Mouse (Mus musculus) MEL (cell line): ENCODE results near the gene Mical3. TPM values are rescaled to one million over a fixed set of nuclear protein-coding genes. Genes with fewer than 3 reads are reported as not detected.

Source experiments
- DNase-seq: peaks from one replicate; pipeline ENCODE4 v3.0.0; 2011; ENCODE audit warnings: low read depth, low spot score
- H3K27ac ChIP-seq: 2 replicates; pipeline ENCODE4 v1.5.1; 2012; ENCODE audit warnings: low read depth, mild to moderate bottlenecking, control low read depth, low read length, moderate library complexity; ENCODE audit not compliant: control insufficient read depth
- H3K27me3 ChIP-seq, 2 experiments: fragments of 150-350 bp in 1 of 2; sonication (generic) in 1 of 2; 2 replicates each; pipeline ENCODE4 v1.6.1; 2012; ENCODE audit warnings: low read length in 2 of 2, mild to moderate bottlenecking in 2 of 2, improper control_type of control experiment in 1 of 2, moderate library complexity in 1 of 2; ENCODE audit not compliant: insufficient read depth in 2 of 2, control insufficient read depth in 1 of 2
- H3K36me3 ChIP-seq, 2 experiments: 2 replicates each; pipeline ENCODE4 v1.6.1; 2012 to 2014; ENCODE audit warnings: low read length in 2 of 2, improper control_type of control experiment in 1 of 2, inconsistent platforms in 1 of 2, mild to moderate bottlenecking in 1 of 2; ENCODE audit not compliant: insufficient read depth in 2 of 2, control insufficient read depth in 1 of 2
- H3K4me1 ChIP-seq, 2 experiments: fragments of 150-350 bp in 1 of 2; sonication (generic) in 1 of 2; 2 replicates each; pipeline ENCODE4 v1.6.1; 2012; ENCODE audit warnings: low read length in 2 of 2, improper control_type of control experiment in 1 of 2, mild to moderate bottlenecking in 1 of 2; ENCODE audit not compliant: insufficient read depth in 2 of 2, control insufficient read depth in 1 of 2
- H3K4me3 ChIP-seq, 2 experiments: fragments of 150-350 bp in 1 of 2; sonication (generic) in 1 of 2; 2 replicates each; pipeline ENCODE4 v1.5.1; 2012; ENCODE audit warnings: low read depth in 2 of 2, low read length in 2 of 2, mild to moderate bottlenecking in 2 of 2, moderate library complexity in 2 of 2, control low read depth in 1 of 2, improper control_type of control experiment in 1 of 2; ENCODE audit not compliant: control insufficient read depth in 1 of 2, insufficient read depth in 1 of 2
- H3K79me2 ChIP-seq: 2 replicates; pipeline ENCODE4 v1.6.1; 2012; ENCODE audit warnings: mild to moderate bottlenecking, low read length, moderate library complexity; ENCODE audit not compliant: control insufficient read depth, poor library complexity, insufficient read depth
- H3K9ac ChIP-seq: 2 replicates; pipeline ENCODE4 v1.6.1; 2012; ENCODE audit warnings: low read depth, mild to moderate bottlenecking, control low read depth, low read length, moderate library complexity; ENCODE audit not compliant: control insufficient read depth, poor library complexity, severe bottlenecking
- H3K9me3 ChIP-seq: fragments of 150-350 bp; sonication (generic); replicated peaks from 2 replicates; pipeline ENCODE4 v1.6.1; 2012; ENCODE audit warnings: mild to moderate bottlenecking, low read length, improper control_type of control experiment, moderate library complexity; ENCODE audit not compliant: insufficient read depth
- ELF1 ChIP-seq: IDR thresholded peaks from 2 replicates; pipeline ENCODE4 v1.6.1; 2014; ENCODE audit warnings: low read depth, mild to moderate bottlenecking, inconsistent platforms, low read length, improper control_type of control experiment, moderate library complexity
- ETS1 ChIP-seq: IDR thresholded peaks from 2 replicates; pipeline ENCODE4 v1.6.1; 2012; ENCODE audit warnings: low read depth, mild to moderate bottlenecking, inconsistent platforms, low read length, improper control_type of control experiment, moderate library complexity
- HCFC1 ChIP-seq: IDR thresholded peaks from 2 replicates; pipeline ENCODE4 v1.6.1; 2012; ENCODE audit warnings: low read depth, mild to moderate bottlenecking, inconsistent platforms, low read length, improper control_type of control experiment, moderate library complexity
- MAFK ChIP-seq: IDR thresholded peaks from 2 replicates; pipeline ENCODE4 v1.6.1; 2011; ENCODE audit warnings: low read depth, mild to moderate bottlenecking, low read length, improper control_type of control experiment, borderline replicate concordance
- MAZ ChIP-seq: IDR thresholded peaks from 2 replicates; pipeline ENCODE4 v1.6.1; 2012; ENCODE audit warnings: low read depth, mild to moderate bottlenecking, inconsistent platforms, low read length, improper control_type of control experiment
- MEF2A ChIP-seq: IDR thresholded peaks from 2 replicates; pipeline ENCODE4 v1.6.1; 2014; ENCODE audit warnings: low read depth, mild to moderate bottlenecking, inconsistent platforms, low read length, improper control_type of control experiment; ENCODE audit not compliant: poor library complexity, insufficient replicate concordance, severe bottlenecking; ENCODE audit errors: extremely low read depth
- MYC ChIP-seq: IDR thresholded peaks from 2 replicates; pipeline ENCODE4 v1.6.1; 2011; ENCODE audit warnings: low read depth, mild to moderate bottlenecking, low read length, improper control_type of control experiment, moderate library complexity
- NRF1 ChIP-seq: IDR thresholded peaks from 2 replicates; pipeline ENCODE4 v1.6.1; 2014; ENCODE audit warnings: low read depth, mild to moderate bottlenecking, inconsistent platforms, low read length, improper control_type of control experiment, moderate library complexity; ENCODE audit not compliant: poor library complexity, insufficient read depth, severe bottlenecking
- RAD21 ChIP-seq: IDR thresholded peaks from 2 replicates; pipeline ENCODE4 v1.6.1; 2011; ENCODE audit warnings: mild to moderate bottlenecking, low read depth, low read length, improper control_type of control experiment
- RCOR1 ChIP-seq: IDR thresholded peaks from 2 replicates; pipeline ENCODE4 v1.6.1; 2012; ENCODE audit warnings: low read depth, mild to moderate bottlenecking, inconsistent platforms, low read length, improper control_type of control experiment
- TAL1 ChIP-seq: IDR thresholded peaks from 2 replicates; pipeline ENCODE4 v1.6.1; 2012; ENCODE audit warnings: mild to moderate bottlenecking, inconsistent platforms, low read length, moderate library complexity, mixed read lengths
- polyA plus RNA-seq, 2 experiments: library from polyadenylated mRNA; stranded (reverse) in 1 of 2; unstranded in 1 of 2; fragments of >175 nt in 1 of 2; fragments of >200 nt in 1 of 2; gene quantifications; 2 replicates each; pipeline versions ENCODE4 v1.2.1 to v1.2.4; 2012; ENCODE audit warnings: low replicate concordance in 2 of 2, low read depth in 1 of 2; ENCODE audit not compliant: insufficient read length in 2 of 2, insufficient read depth in 1 of 2, missing spikeins in 1 of 2
- total RNA-seq: library from RNA; depleted of rRNA; stranded (reverse); fragments of 300-350 nt; gene quantifications from 2 replicates; pipeline ENCODE4 v1.2.3, GENCODE M21; 2012

Mical3 gene
- total and polyA plus RNA-seq, 3 experiments, result 19.8 to 125 (median 31.4) TPM

DNA sequence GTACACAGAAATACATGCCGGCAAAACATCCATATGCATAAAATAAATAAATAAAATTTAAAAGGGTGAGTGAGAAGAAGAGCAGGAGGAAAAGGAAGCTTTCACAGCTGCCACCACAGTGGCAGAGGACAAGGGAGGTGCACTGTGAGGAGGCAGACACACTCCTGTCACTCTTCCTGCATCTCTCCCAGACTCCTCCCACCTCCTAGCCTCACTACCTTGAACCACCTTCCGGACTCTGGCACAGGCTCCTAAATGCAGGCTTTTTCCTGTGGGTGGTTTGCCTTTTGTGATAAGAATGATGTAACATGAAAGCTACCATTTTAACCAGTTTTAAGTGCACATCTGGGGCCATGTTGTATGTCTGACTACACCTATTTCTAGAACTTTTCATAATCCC lies 72.8 kb downstream of the Mical3 start:
- Histone ChIP-seq H3K36me3 (peaks cover 0 to 14% of the 10 kb centered on the region in 2 experiments; a peak in 3 of 4 replicates), H3K27me3 (no peaks in the 10 kb centered on the region), H3K4me1 (peaks cover 15 to 17% of the 10 kb centered on the region in 2 experiments), H3K4me3 (no peak overlapping the region), H3K27ac (no peak overlapping the region), H3K9ac (no peak overlapping the region), H3K9me3 (no peaks in the 10 kb centered on the region), H3K79me2 (peaks cover 12% of the 10 kb centered on the region)
- TF ChIP-seq RAD21 (no peak), ELF1 (no peak), MYC (no peak), TAL1 (no peak), RCOR1 (no peak), MEF2A (no peak)
- peak; percentile 23 for DNase-seq

- TF ChIP-seq HCFC1, result no peak
- no peak for TF ChIP-seq NRF1
- no peak for TF ChIP-seq MAFK
- TF ChIP-seq ETS1, result no peak
- Histone ChIP-seq H3K79me2 (peaks cover 12% of the 10 kb centered on the region), H3K27me3 (no peaks in the 10 kb centered on the region), H3K4me1 (peaks cover 15 to 17% of the 10 kb centered on the region in 2 experiments), H3K4me3 (no peak overlapping the region), H3K9ac (no peak overlapping the region), H3K36me3 (peaks cover 0 to 14% of the 10 kb centered on the region in 2 experiments; a peak in 3 of 4 replicates), H3K9me3 (no peaks in the 10 kb centered on the region), H3K27ac (no peak overlapping the region)
- DNase-seq, result no peak
These were observed 73.4 kb downstream of the Mical3 start for GRCm38 (mm10) chr6:121057181-121057956.

DNA sequence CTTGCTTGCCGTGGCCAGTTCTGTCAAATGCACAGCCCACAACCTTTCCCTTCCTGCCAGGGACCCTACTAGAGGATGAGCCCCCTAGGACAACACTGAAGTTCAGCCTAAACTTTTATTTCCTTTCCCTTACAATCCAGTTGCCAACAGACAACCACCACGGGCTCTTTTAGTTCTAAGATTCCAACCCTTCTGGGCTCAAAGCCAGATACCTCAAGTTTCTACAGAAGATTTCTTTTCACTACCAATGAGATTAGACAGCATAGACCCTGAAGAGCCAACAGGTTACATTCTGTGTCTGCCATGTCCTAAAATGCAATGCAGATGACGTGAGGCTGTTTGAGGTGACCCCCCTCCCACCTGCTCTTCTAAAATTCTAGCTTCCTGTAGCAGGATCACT lies 75.3 kb downstream of the Mical3 start:
- no peaks in the 10 kb centered on the region for H3K27me3 ChIP-seq
- H3K79me2 ChIP-seq, result peaks cover 12% of the 10 kb centered on the region
- TF ChIP-seq HCFC1 (no peak), MAZ (no peak), ETS1 (no peak), ELF1 (no peak)
- TF ChIP-seq, all 39 proteins: peak for 0
- Histone ChIP-seq H3K36me3 (peaks cover 0 to 14% of the 10 kb centered on the region in 2 experiments; a peak in 3 of 4 replicates), H3K9ac (no peak overlapping the region), H3K4me1 (peaks cover 15 to 17% of the 10 kb centered on the region in 2 experiments), H3K9me3 (no peaks in the 10 kb centered on the region), H3K4me3 (no peak overlapping the region), H3K27ac (no peak overlapping the region)
- DNase-seq, result peak; percentile 73
